Mouse (Mus musculus) neural tube, embryonic 12.5 days (tissue): ENCODE data around the gene Agpat4. TPM values are rescaled to one million over a fixed set of nuclear protein-coding genes. Genes with fewer than 3 reads are reported as not detected.
A peak's percentile ranks its signal among the peaks of the same experiment; 100 is the strongest.

ENCODE experiments used
- ATAC-seq: fragments of 200-750 bp; cut with Nextera tagmentation; 2 replicates; pipeline ENCODE4 v1.8.0; 2017; ENCODE audit warnings: low read depth, mild to moderate bottlenecking, moderate TSS enrichment, moderate library complexity; ENCODE audit not compliant: low FRiP score
- H3K27ac ChIP-seq: fragments of 300-500 bp; sonication (generic); 2 replicates; pipeline ENCODE4 v1.5.1; 2016
- H3K27me3 ChIP-seq: fragments of 300-500 bp; sonication (generic); replicated peaks from 2 replicates; pipeline ENCODE4 v1.6.1; 2016; ENCODE audit warnings: mild to moderate bottlenecking
- H3K36me3 ChIP-seq: fragments of 300-500 bp; sonication (generic); 2 replicates; pipeline ENCODE4 v1.6.1; 2016; ENCODE audit warnings: mild to moderate bottlenecking
- H3K4me1 ChIP-seq: fragments of 300-500 bp; sonication (generic); 2 replicates; pipeline ENCODE4 v1.6.1; 2016
- H3K4me2 ChIP-seq: fragments of 300-500 bp; sonication (generic); replicated peaks from 2 replicates; pipeline ENCODE4 v1.6.1; 2016; ENCODE audit warnings: mild to moderate bottlenecking
- H3K4me3 ChIP-seq: fragments of 300-500 bp; sonication (generic); 2 replicates; pipeline ENCODE4 v1.5.1; 2016
- H3K9ac ChIP-seq: fragments of 300-500 bp; sonication (generic); 2 replicates; pipeline ENCODE4 v1.6.1; 2016; ENCODE audit warnings: mild to moderate bottlenecking
- H3K9me3 ChIP-seq: fragments of 300-500 bp; sonication (generic); 2 replicates; pipeline ENCODE4 v1.6.1; 2016; ENCODE audit warnings: mild to moderate bottlenecking
- WGBS: fragments of 180-500 bp; shearing (Covaris S2); methylation state at CpG from one replicate; pipeline ENCODE4 v1.1.7; 2016; 5-methylcytosine and 5-hydroxymethylcytosine counted together
- polyA plus RNA-seq: library from polyadenylated mRNA; unstranded; fragments of >200 nt; fragmentation: Nextera tagmentation; extraction: Ambion mirVana; gene quantifications from 2 replicates; pipeline ENCODE4 v1.2.1, GENCODE M21; 2016

Agpat4 gene
- polyA plus RNA-seq, 1 experiment from 2014 or later, result 41.5 TPM

GRCm38 (mm10) chr17:12155236-12155635 lies 36.7 kb downstream of the Agpat4 start:
- no peak overlapping the region for H3K4me2 ChIP-seq
- no peak overlapping the region for H3K4me3 ChIP-seq
- H3K36me3 ChIP-seq, result peaks cover 27% of the 10 kb centered on the region
- no peak for ATAC-seq
- H3K9ac ChIP-seq, result no peak overlapping the region
- H3K4me1 ChIP-seq, result 0 out of 2 replicates have a peak, but pooled peaks cover 5% of the 10 kb centered on the region
- 87% methylated on average over 6 of the region's 6 CpGs for WGBS
- no peaks in the 10 kb centered on the region for H3K27me3 ChIP-seq
- H3K9me3 ChIP-seq, result no peaks in the 10 kb centered on the region
- H3K27ac ChIP-seq, result no peak overlapping the region

- 0 out of 2 replicates have a peak, but pooled peaks cover 5% of the 10 kb centered on the region for H3K4me1 ChIP-seq
- H3K27me3 ChIP-seq, result no peaks in the 10 kb centered on the region
- H3K27ac ChIP-seq, result no peak overlapping the region
- no peak overlapping the region for H3K9ac ChIP-seq
- H3K36me3 ChIP-seq, result peaks cover 27% of the 10 kb centered on the region
- 86% methylated on average over 4 of the region's 4 CpGs for WGBS
- no peaks in the 10 kb centered on the region for H3K9me3 ChIP-seq
- ATAC-seq, result no peak
- H3K4me2 ChIP-seq, result no peak overlapping the region
- no peak overlapping the region for H3K4me3 ChIP-seq
These were observed 37.4 kb downstream of the Agpat4 start for GRCm38 (mm10) chr17:12155872-12156271.

- no peaks in the 10 kb centered on the region for H3K9me3 ChIP-seq
- H3K4me2 ChIP-seq, result no peak overlapping the region
- no peak for ATAC-seq
- no peak overlapping the region for H3K9ac ChIP-seq
- peaks cover 27% of the 10 kb centered on the region for H3K36me3 ChIP-seq
- 31% methylated on average over 3 of the region's 3 CpGs for WGBS
- no peaks in the 10 kb centered on the region for H3K27me3 ChIP-seq
- H3K4me3 ChIP-seq, result no peak overlapping the region
- H3K4me1 ChIP-seq, result 0 out of 2 replicates have a peak, but pooled peaks cover 5% of the 10 kb centered on the region
- H3K27ac ChIP-seq, result no peak overlapping the region
These were observed 38.2 kb downstream of the Agpat4 start for GRCm38 (mm10) chr17:12156661-12157060.

- no peak overlapping the region for H3K4me2 ChIP-seq
- no peak overlapping the region for H3K27ac ChIP-seq
- ATAC-seq, result no peak
- H3K4me3 ChIP-seq, result no peak overlapping the region
- WGBS, result 76% methylated on average over 2 of the region's 2 CpGs
- H3K27me3 ChIP-seq, result no peaks in the 10 kb centered on the region
- no peaks in the 10 kb centered on the region for H3K9me3 ChIP-seq
- H3K4me1 ChIP-seq, result 0 out of 2 replicates have a peak, but pooled peaks cover 5% of the 10 kb centered on the region
- H3K36me3 ChIP-seq, result peaks cover 21% of the 10 kb centered on the region
- H3K9ac ChIP-seq, result no peak overlapping the region
These were observed 38.7 kb downstream of the Agpat4 start for GRCm38 (mm10) chr17:12157203-12157602.

- 0 out of 2 replicates have a peak, but pooled peaks cover 2% of the 10 kb centered on the region for H3K36me3 ChIP-seq
These were observed 40.9 kb downstream of the Agpat4 start for GRCm38 (mm10) chr17:12159187-12160060.

GRCm38 (mm10) chr17:12160061-12160421 lies 41.5 kb downstream of the Agpat4 start:
- ATAC-seq, result no peak
- H3K4me2 ChIP-seq, result no peak overlapping the region
- no peak overlapping the region for H3K4me3 ChIP-seq
- 94% methylated on average over 5 of the region's 5 CpGs for WGBS
- H3K9me3 ChIP-seq, result no peaks in the 10 kb centered on the region
- H3K9ac ChIP-seq, result no peak overlapping the region
- peaks cover 9% of the 10 kb centered on the region; the same call in 1 of the 2 replicates for H3K4me1 ChIP-seq
- H3K27me3 ChIP-seq, result no peaks in the 10 kb centered on the region
- no peak overlapping the region for H3K27ac ChIP-seq
- H3K36me3 ChIP-seq, result no peaks in the 10 kb centered on the region

More at GRCm38 (mm10) chr17:12159187-12160060, 40.9 kb downstream of the Agpat4 start:
- Histone ChIP-seq H3K9ac (no peak overlapping the region), H3K27me3 (no peaks in the 10 kb centered on the region), H3K9me3 (no peaks in the 10 kb centered on the region), H3K4me2 (no peak overlapping the region), H3K4me1 (peaks cover 9% of the 10 kb centered on the region; the same call in 1 of the 2 replicates), H3K27ac (no peak overlapping the region), H3K4me3 (no peak overlapping the region)
- ATAC-seq, result no peak
- WGBS, result 89% methylated on average over 16 of the region's 16 CpGs

GRCm38 (mm10) chr17:12160540-12160939 lies 42.0 kb downstream of the Agpat4 start:
- 95% methylated on average over 2 of the region's 2 CpGs for WGBS

GRCm38 (mm10) chr17:12160984-12161764 lies 42.7 kb downstream of the Agpat4 start:
- Histone ChIP-seq H3K27me3 (no peaks in the 10 kb centered on the region), H3K36me3 (no peaks in the 10 kb centered on the region), H3K4me3 (no peak overlapping the region), H3K4me1 (peaks cover 9% of the 10 kb centered on the region; the same call in 1 of the 2 replicates), H3K9ac (no peak overlapping the region), H3K4me2 (no peak overlapping the region), H3K9me3 (no peaks in the 10 kb centered on the region), H3K27ac (no peak overlapping the region)
- no peak for ATAC-seq
- WGBS, result 93% methylated on average over 13 of the region's 13 CpGs

More at GRCm38 (mm10) chr17:12160540-12160939, 42.0 kb downstream of the Agpat4 start:
- Histone ChIP-seq H3K36me3 (no peaks in the 10 kb centered on the region), H3K4me2 (no peak overlapping the region), H3K4me3 (no peak overlapping the region), H3K9me3 (no peaks in the 10 kb centered on the region), H3K4me1 (peaks cover 9% of the 10 kb centered on the region; the same call in 1 of the 2 replicates), H3K27me3 (no peaks in the 10 kb centered on the region), H3K9ac (no peak overlapping the region), H3K27ac (no peak overlapping the region)
- ATAC-seq, result no peak

- peaks cover 9% of the 10 kb centered on the region; the same call in 1 of the 2 replicates for H3K4me1 ChIP-seq
- no peaks in the 10 kb centered on the region for H3K9me3 ChIP-seq
- WGBS, result 94% methylated on average over 7 of the region's 7 CpGs
- H3K4me3 ChIP-seq, result no peak overlapping the region
- H3K36me3 ChIP-seq, result no peaks in the 10 kb centered on the region
- no peaks in the 10 kb centered on the region for H3K27me3 ChIP-seq
- no peak overlapping the region for H3K4me2 ChIP-seq
- H3K27ac ChIP-seq, result no peak overlapping the region
- no peak overlapping the region for H3K9ac ChIP-seq
- ATAC-seq, result no peak
These were observed 43.4 kb downstream of the Agpat4 start for GRCm38 (mm10) chr17:12161877-12162276.

- no peak overlapping the region for H3K4me3 ChIP-seq
- ATAC-seq, result no peak
- no peak overlapping the region for H3K9ac ChIP-seq
- H3K4me1 ChIP-seq, result peaks cover 9% of the 10 kb centered on the region; the same call in 1 of the 2 replicates
- H3K27me3 ChIP-seq, result no peaks in the 10 kb centered on the region
- WGBS, result 89% methylated on average over 4 of the region's 4 CpGs
- H3K36me3 ChIP-seq, result no peaks in the 10 kb centered on the region
- H3K9me3 ChIP-seq, result no peaks in the 10 kb centered on the region
- H3K4me2 ChIP-seq, result no peak overlapping the region
- no peak overlapping the region for H3K27ac ChIP-seq
These were observed 44.3 kb downstream of the Agpat4 start for GRCm38 (mm10) chr17:12162824-12163223.

GRCm38 (mm10) chr17:12163403-12163802 lies 44.9 kb downstream of the Agpat4 start:
- WGBS, result 68% methylated on average over 13 of the region's 13 CpGs
- H3K36me3 ChIP-seq, result no peaks in the 10 kb centered on the region
- H3K9ac ChIP-seq, result no peak overlapping the region
- ATAC-seq, result peak; percentile 53; the same call in 1 of the 2 replicates
- no peaks in the 10 kb centered on the region for H3K27me3 ChIP-seq
- H3K27ac ChIP-seq, result no peak overlapping the region
- no peaks in the 10 kb centered on the region for H3K9me3 ChIP-seq
- no peak overlapping the region for H3K4me3 ChIP-seq
- no peak overlapping the region for H3K4me2 ChIP-seq
- H3K4me1 ChIP-seq, result peaks cover 9% of the 10 kb centered on the region; the same call in 1 of the 2 replicates

- Histone ChIP-seq H3K4me2 (no peak overlapping the region), H3K27ac (no peak overlapping the region), H3K4me1 (peaks cover 13% of the 10 kb centered on the region; the same call in 1 of the 2 replicates), H3K9ac (no peak overlapping the region), H3K36me3 (no peaks in the 10 kb centered on the region), H3K27me3 (no peaks in the 10 kb centered on the region), H3K4me3 (no peak overlapping the region), H3K9me3 (no peaks in the 10 kb centered on the region)
- 81% methylated on average over 7 of the region's 7 CpGs for WGBS
- ATAC-seq, result 0 out of 2 replicates have a peak, but pooled peaks have one; percentile 63
These were observed 45.4 kb downstream of the Agpat4 start for GRCm38 (mm10) chr17:12163903-12164302.
